Mouse (Mus musculus): ENCODE data around the gene Bri3. TPM values are rescaled to one million over a fixed set of nuclear protein-coding genes. Genes with fewer than 3 reads are reported as not detected.

Bri3 gene
- polyA plus RNA-seq, 1 experiment from 2014 or later, result 313 TPM

DNA sequence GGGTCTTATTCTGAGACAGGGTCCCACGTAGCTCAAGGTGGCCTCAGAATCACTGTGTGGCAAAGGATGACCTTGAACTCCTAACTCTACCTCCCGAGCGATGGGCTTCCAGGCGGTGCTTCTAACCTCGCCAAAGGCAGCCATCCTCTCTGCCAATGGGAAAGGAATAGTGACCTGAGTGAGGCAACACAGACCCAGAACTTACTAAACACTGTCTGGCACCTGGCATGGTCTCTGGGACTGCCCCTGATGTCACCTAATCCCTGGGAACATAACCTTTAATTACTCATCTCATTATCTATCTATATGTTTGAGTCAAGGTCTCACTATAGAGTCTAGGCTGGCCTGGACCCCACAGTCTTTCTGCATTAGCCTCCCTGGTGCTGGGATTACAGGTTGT is 24.3 kb upstream of the Bri3 start:
- H3K9ac ChIP-seq (ENCODE audit: low read depth, low read length), result no peak overlapping the region
- TF ChIP-seq CTCF (IDR thresholded peaks at IDR 0.05; ENCODE audit: low read depth), result no peak
- ATAC-seq, result no peak
- no peaks in the 10 kb centered on the region for H3K27me3 ChIP-seq (replicated peaks; ENCODE audit: control insufficient read depth, insufficient read depth, low read length)
- H3K27ac ChIP-seq (ENCODE audit: low read depth, low read length), result no peak overlapping the region
- WGBS, result 87% methylated on average over 5 of the region's 5 CpGs
- no peak overlapping the region for H3K4me2 ChIP-seq (replicated peaks; ENCODE audit: low read depth)
- H3K36me3 ChIP-seq (ENCODE audit: control insufficient read depth, insufficient read depth), result peaks cover 21% of the 10 kb centered on the region; the same call in 1 of the 2 replicates
- H3K4me3 ChIP-seq (ENCODE audit: low read depth, low read length), result no peak overlapping the region
- H3K4me1 ChIP-seq (replicated peaks; ENCODE audit: control insufficient read depth, insufficient read depth, low read length), result no peaks in the 10 kb centered on the region
- H3K9me3 ChIP-seq (ENCODE audit: control insufficient read depth), result no peaks in the 10 kb centered on the region

DNA sequence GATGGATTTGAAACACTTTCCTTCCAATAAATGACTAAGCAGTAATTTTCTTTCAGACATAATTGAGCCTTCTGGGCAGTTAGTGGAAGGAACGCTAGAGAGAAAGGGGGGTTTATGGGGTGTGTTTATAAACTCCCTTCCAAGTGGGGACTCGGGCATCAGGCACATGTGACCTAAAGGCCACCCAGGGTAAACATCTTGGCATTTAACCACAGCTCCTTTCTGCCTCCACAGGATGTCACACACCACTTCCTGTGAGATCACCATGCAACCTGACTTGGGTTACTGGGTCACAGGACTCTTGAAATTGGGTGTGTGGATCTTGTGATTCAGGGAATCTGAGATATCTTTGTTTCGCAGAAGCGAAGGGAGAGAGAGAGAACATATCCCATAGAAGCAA is 22.9 kb upstream of the Bri3 start:
- TF ChIP-seq CTCF (IDR thresholded peaks at IDR 0.05; ENCODE audit: low read depth), result no peak
- H3K27me3 ChIP-seq (replicated peaks; ENCODE audit: control insufficient read depth, insufficient read depth, low read length), result no peaks in the 10 kb centered on the region
- no peaks in the 10 kb centered on the region for H3K4me1 ChIP-seq (replicated peaks; ENCODE audit: control insufficient read depth, insufficient read depth, low read length)
- H3K4me3 ChIP-seq (ENCODE audit: low read depth, low read length), result no peak overlapping the region
- WGBS, result 64% methylated on average over 4 of the region's 4 CpGs
- no peaks in the 10 kb centered on the region for H3K9me3 ChIP-seq (ENCODE audit: control insufficient read depth)
- H3K9ac ChIP-seq (ENCODE audit: low read depth, low read length), result no peak overlapping the region
- no peak overlapping the region for H3K27ac ChIP-seq (ENCODE audit: low read depth, low read length)
- no peak overlapping the region for H3K4me2 ChIP-seq (replicated peaks; ENCODE audit: low read depth)
- H3K36me3 ChIP-seq (ENCODE audit: control insufficient read depth, insufficient read depth), result peaks cover 9% of the 10 kb centered on the region; the same call in 1 of the 2 replicates
- ATAC-seq, result no peak

DNA sequence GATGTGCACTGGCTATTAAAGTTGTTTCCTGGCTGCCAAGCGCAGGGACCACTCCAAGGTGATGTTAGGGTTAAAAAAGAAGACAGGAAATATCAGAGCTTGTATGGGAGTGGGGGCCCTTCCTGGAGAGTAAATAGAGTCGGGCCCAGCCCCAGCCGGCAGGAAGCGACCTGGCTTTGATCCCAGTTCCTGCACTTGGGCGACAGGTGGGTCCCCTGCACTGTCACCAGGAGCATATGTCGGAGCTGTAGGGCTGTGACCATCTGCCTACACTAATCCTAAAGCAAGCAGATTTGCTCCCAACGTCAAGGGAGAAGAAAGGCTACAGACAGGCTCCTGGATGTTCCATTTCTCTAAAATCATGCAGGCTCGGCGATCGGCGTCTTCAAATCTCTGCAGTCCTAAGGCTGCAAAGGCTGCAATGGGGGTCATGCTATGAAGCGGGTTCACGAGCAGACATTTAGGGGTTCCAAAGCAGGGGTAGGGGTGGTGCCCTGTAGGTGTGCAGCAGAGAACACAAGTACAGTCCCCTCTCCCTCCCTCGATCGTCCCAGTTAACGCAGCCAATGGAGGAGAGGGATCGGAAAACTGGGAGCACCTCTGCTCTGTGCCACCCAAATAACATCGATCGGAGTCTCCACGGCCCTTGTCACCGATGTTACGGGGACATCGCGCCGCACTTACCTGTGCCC is 21.3 kb upstream of the Bri3 start:
- H3K9ac ChIP-seq (ENCODE audit: low read depth, low read length), result peak overlapping the region; percentile 67
- peak overlapping the region; percentile 75 for H3K4me2 ChIP-seq (replicated peaks; ENCODE audit: low read depth)
- peak; percentile 49 for ATAC-seq
- H3K27me3 ChIP-seq (replicated peaks; ENCODE audit: control insufficient read depth, insufficient read depth, low read length), result no peaks in the 10 kb centered on the region
- WGBS, result under 1% methylated on average over 25 of the region's 25 CpGs
- H3K9me3 ChIP-seq (ENCODE audit: control insufficient read depth), result no peaks in the 10 kb centered on the region
- no peaks in the 10 kb centered on the region for H3K4me1 ChIP-seq (replicated peaks; ENCODE audit: control insufficient read depth, insufficient read depth, low read length)
- peak overlapping the region; percentile 69 for H3K27ac ChIP-seq (ENCODE audit: low read depth, low read length)
- peak overlapping the region; percentile 77 for H3K4me3 ChIP-seq (ENCODE audit: low read depth, low read length)
- peak; percentile 14; the same call in 1 of the 2 replicates for TF ChIP-seq CTCF (IDR thresholded peaks at IDR 0.05; ENCODE audit: low read depth)
- no peaks in the 10 kb centered on the region; the same call in 1 of the 2 replicates for H3K36me3 ChIP-seq (ENCODE audit: control insufficient read depth, insufficient read depth)

DNA sequence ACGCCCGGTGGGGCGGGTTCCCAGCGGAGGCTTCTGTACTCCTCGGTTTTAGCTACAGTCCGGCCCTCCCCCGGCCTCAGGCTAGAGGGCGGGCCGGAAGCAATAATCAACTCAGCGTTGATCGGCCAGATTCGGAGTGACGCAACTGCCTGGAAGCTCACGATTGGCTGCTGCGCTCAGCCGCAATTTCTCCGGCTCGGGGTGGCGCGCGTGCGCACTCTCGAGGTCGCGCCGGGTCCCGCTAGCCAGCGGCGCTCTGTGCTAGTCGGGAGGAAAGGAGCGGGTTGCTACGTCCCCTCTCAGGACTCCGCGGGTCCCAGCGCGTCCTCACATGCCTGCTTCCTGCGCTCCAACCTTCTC is 20.8 kb upstream of the Bri3 start, which contains the start of gene Tecpr1:
Gene Tecpr1 (minus strand): TSS at position 113 of the 360 bp plus-strand sequence.
- peak within 1 kb of the TSS; percentile 67 for H3K9ac ChIP-seq (ENCODE audit: low read depth, low read length)

DNA sequence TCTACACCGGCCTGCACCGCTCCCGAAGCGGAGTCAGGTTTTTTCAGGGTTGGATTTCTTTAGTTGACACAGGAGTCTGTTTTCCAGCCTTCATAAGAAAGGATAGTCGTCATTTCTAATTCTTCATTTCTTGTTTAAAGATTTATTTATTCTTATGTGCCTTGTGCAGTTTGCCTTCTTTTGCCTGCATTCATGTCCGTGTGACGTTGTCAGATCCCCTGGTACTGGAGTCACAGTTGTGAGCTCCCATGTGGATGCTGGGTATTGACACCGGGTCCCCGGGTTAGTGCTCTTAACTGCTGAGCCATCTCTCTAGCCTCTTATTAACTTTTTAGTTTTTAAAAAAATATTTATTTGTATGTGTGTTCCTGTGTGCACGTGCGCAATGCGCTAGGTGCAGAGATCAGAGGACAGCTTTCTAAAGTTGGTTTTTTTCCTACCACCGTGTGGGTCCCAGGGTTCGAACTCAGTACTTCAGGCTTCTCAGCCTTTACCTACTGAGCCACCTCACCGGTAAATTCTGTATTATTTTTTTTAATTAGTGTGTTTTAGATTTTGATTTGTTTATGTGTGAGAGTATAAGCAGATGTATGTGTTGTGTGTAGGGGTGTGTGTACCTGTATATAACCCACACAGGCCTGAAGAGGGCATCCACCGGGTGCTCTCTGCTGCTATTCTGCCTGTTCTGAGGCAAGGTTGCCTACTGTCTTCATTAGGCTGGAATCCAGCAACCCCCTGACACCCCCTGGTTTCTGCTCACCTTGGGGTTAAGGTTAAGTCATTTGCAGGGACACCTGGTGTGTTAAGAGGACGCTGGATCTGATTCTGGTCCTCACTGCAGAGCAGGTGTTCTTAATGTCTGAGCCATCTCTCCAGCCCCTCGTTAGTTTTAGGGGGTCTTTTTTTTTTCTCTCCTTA is 20.1 kb upstream of the Bri3 start:
- Histone ChIP-seq H3K4me1 (replicated peaks; ENCODE audit: control insufficient read depth, insufficient read depth, low read length) (no peaks in the 10 kb centered on the region), H3K9me3 (ENCODE audit: control insufficient read depth) (no peaks in the 10 kb centered on the region), H3K4me3 (ENCODE audit: low read depth, low read length) (peak overlapping the region; percentile 77), H3K9ac (ENCODE audit: low read depth, low read length) (peak overlapping the region; percentile 67), H3K27me3 (replicated peaks; ENCODE audit: control insufficient read depth, insufficient read depth, low read length) (no peaks in the 10 kb centered on the region), H3K27ac (ENCODE audit: low read depth, low read length) (peak overlapping the region; percentile 69; the same call in 1 of the 2 replicates), H3K4me2 (replicated peaks; ENCODE audit: low read depth) (peak overlapping the region; percentile 75), H3K36me3 (ENCODE audit: control insufficient read depth, insufficient read depth) (no peaks in the 10 kb centered on the region; the same call in 1 of the 2 replicates)
- TF ChIP-seq CTCF (IDR thresholded peaks at IDR 0.05; ENCODE audit: low read depth), result peak; percentile 23; the same call in 1 of the 2 replicates
- no peak for ATAC-seq
- WGBS, result 26% methylated on average over 18 of the region's 18 CpGs

More for the DNA sequence above, 20.8 kb upstream of the Bri3 start, which contains the start of gene Tecpr1:
- Histone ChIP-seq H3K4me3 (ENCODE audit: low read depth, low read length) (peak within 1 kb of the TSS; percentile 77), H3K27me3 (replicated peaks; ENCODE audit: control insufficient read depth, insufficient read depth, low read length) (no peaks in the 10 kb centered on the region), H3K36me3 (ENCODE audit: control insufficient read depth, insufficient read depth) (no peaks in the 10 kb centered on the region; the same call in 1 of the 2 replicates), H3K9me3 (ENCODE audit: control insufficient read depth) (no peaks in the 10 kb centered on the region), H3K4me2 (replicated peaks; ENCODE audit: low read depth) (peak within 1 kb of the TSS; percentile 75), H3K4me1 (replicated peaks; ENCODE audit: control insufficient read depth, insufficient read depth, low read length) (no peaks in the 10 kb centered on the region), H3K27ac (ENCODE audit: low read depth, low read length) (peak within 1 kb of the TSS; percentile 69)
- WGBS, result under 1% methylated on average over 37 of the region's 37 CpGs
- ATAC-seq, result peak; percentile 93
- TF ChIP-seq CTCF (IDR thresholded peaks at IDR 0.05; ENCODE audit: low read depth), result peak; percentile 39

DNA sequence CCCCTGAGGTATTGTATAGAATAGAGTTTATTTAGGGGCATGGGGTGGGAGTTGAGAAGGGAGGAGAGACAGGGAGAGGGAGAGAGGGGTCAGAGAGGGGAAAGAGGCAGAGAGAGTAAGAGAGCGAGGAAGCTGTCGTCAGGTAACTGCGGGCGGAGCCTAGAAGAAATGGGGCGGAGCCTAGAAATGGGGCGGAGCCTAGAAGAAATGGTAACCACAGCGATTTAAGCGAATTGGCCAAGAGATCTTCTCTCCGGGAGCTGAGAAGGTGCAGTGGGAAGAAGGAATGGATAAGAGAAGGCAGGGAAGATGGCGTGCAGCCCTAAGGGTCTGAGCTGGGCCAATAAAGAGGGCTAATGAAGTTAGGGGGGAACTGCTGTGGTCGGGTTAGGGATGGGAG is 18.0 kb upstream of the Bri3 start:
- Histone ChIP-seq H3K27me3 (replicated peaks; ENCODE audit: control insufficient read depth, insufficient read depth, low read length) (no peaks in the 10 kb centered on the region), H3K4me2 (replicated peaks; ENCODE audit: low read depth) (no peak overlapping the region), H3K4me1 (replicated peaks; ENCODE audit: control insufficient read depth, insufficient read depth, low read length) (no peaks in the 10 kb centered on the region), H3K27ac (ENCODE audit: low read depth, low read length) (no peak overlapping the region), H3K9ac (ENCODE audit: low read depth, low read length) (no peak overlapping the region), H3K4me3 (ENCODE audit: low read depth, low read length) (no peak overlapping the region), H3K36me3 (ENCODE audit: control insufficient read depth, insufficient read depth) (no peaks in the 10 kb centered on the region), H3K9me3 (ENCODE audit: control insufficient read depth) (no peaks in the 10 kb centered on the region)
- no peak for TF ChIP-seq CTCF (IDR thresholded peaks at IDR 0.05; ENCODE audit: low read depth)
- WGBS, result 28% methylated on average over 11 of the region's 11 CpGs
- no peak for ATAC-seq

Measured in intestine, postnatal 0 days (tissue).